Mouse (Mus musculus) thymus, adult 2 months (tissue): ENCODE data around the gene Csnk1e. TPM values are rescaled to one million over a fixed set of nuclear protein-coding genes. Genes with fewer than 3 reads are reported as not detected.

Experiments
- DNase-seq: peaks from one replicate; pipeline ENCODE4 v3.0.0; 2021
- H3K27ac ChIP-seq: fragments of 200-500 bp; 2 replicates; pipeline ENCODE4 v1.5.1; 2012; ENCODE audit warnings: low read length, control low read depth; ENCODE audit not compliant: control insufficient read depth, insufficient read depth
- H3K27me3 ChIP-seq: fragments of 200-500 bp; 2 replicates; pipeline ENCODE4 v1.6.1; 2012; ENCODE audit warnings: mild to moderate bottlenecking, low read length, moderate library complexity, mixed read lengths; ENCODE audit not compliant: control insufficient read depth, insufficient read depth
- H3K36me3 ChIP-seq: fragments of 200-500 bp; 2 replicates; pipeline ENCODE4 v1.6.1; 2012; ENCODE audit warnings: mild to moderate bottlenecking, low read length, moderate library complexity; ENCODE audit not compliant: control insufficient read depth, insufficient read depth
- H3K4me1 ChIP-seq: fragments of 200-500 bp; replicated peaks from 2 replicates; pipeline ENCODE4 v1.6.1; 2012; ENCODE audit warnings: low read length; ENCODE audit not compliant: control insufficient read depth, insufficient read depth
- H3K4me3 ChIP-seq: fragments of 200-500 bp; 2 replicates; pipeline ENCODE4 v1.5.1; 2012; ENCODE audit warnings: mild to moderate bottlenecking, low read length, control low read depth, moderate library complexity; ENCODE audit not compliant: control insufficient read depth, insufficient read depth
- CTCF ChIP-seq: fragments of 200-500 bp; IDR thresholded peaks from 2 replicates; pipeline ENCODE4 v1.5.1; 2012; ENCODE audit warnings: mild to moderate bottlenecking, control low read depth, low read length, moderate library complexity, borderline replicate concordance; ENCODE audit not compliant: control insufficient read depth, poor library complexity, insufficient read depth; ENCODE audit errors: extremely low read depth
- POLR2A ChIP-seq: fragments of 200-500 bp; IDR thresholded peaks from 2 replicates; pipeline ENCODE4 v1.6.1; 2012; ENCODE audit warnings: mild to moderate bottlenecking, low read length, control low read depth, moderate library complexity; ENCODE audit not compliant: control insufficient read depth, poor library complexity, insufficient read depth; ENCODE audit errors: extremely low read depth
- WGBS: fragments of 180-500 bp; shearing (Covaris S2); methylation state at CpG from one replicate; pipeline ENCODE4 v1.1.7; 2018; 5-methylcytosine and 5-hydroxymethylcytosine counted together
- polyA plus RNA-seq: library from polyadenylated mRNA; depleted of rRNA; stranded (reverse); fragments of >200 nt; gene quantifications from 2 replicates; pipeline ENCODE4 v1.2.3, GENCODE M21; 2012

Gene Csnk1e
- polyA plus RNA-seq, 1 experiment: 155 TPM

GRCm38 (mm10) chr15:79391447-79392093 is 63.8 kb downstream of the Csnk1e start:
- DNase-seq: no peak
- no peaks in the 10 kb centered on the region for H3K27me3 ChIP-seq
- H3K4me1 ChIP-seq: peaks cover 19% of the 10 kb centered on the region
- TF ChIP-seq POLR2A (no peak), CTCF (no peak)
- no peak overlapping the region for H3K4me3 ChIP-seq
- H3K27ac ChIP-seq: no peak overlapping the region
- H3K36me3 ChIP-seq: no peaks in the 10 kb centered on the region
- WGBS: 79% methylated on average over 7 of the region's 7 CpGs

- Histone ChIP-seq H3K4me1 (peaks cover 15% of the 10 kb centered on the region), H3K27me3 (no peaks in the 10 kb centered on the region), H3K27ac (no peak overlapping the region), H3K4me3 (no peak overlapping the region), H3K36me3 (no peaks in the 10 kb centered on the region)
- DNase-seq: no peak
- TF ChIP-seq CTCF (no peak), POLR2A (no peak)
- 93% methylated on average over 6 of the region's 6 CpGs for WGBS
These were observed 64.9 kb downstream of the Csnk1e start for GRCm38 (mm10) chr15:79390434-79390833.

- 92% methylated on average over 6 of the region's 6 CpGs for whole genome bisulfite sequencing
- DNase-seq: no peak
- H3K27me3 ChIP-seq: no peaks in the 10 kb centered on the region
- TF ChIP-seq CTCF (no peak), POLR2A (no peak)
- no peaks in the 10 kb centered on the region for H3K36me3 ChIP-seq
- no peak overlapping the region for H3K4me3 ChIP-seq
- H3K4me1 ChIP-seq: peaks cover 13% of the 10 kb centered on the region
- no peak overlapping the region for H3K27ac ChIP-seq
These were observed 67.2 kb downstream of the Csnk1e start for GRCm38 (mm10) chr15:79388171-79388570.

- Histone ChIP-seq H3K4me1 (peaks cover 13% of the 10 kb centered on the region), H3K36me3 (no peaks in the 10 kb centered on the region), H3K27ac (no peak overlapping the region), H3K4me3 (no peak overlapping the region), H3K27me3 (no peaks in the 10 kb centered on the region)
- DNase-seq: no peak
- TF ChIP-seq POLR2A (no peak), CTCF (no peak)
- 93% methylated on average over 7 of the region's 7 CpGs for WGBS
These were observed 67.8 kb downstream of the Csnk1e start for GRCm38 (mm10) chr15:79387611-79388010.

- H3K4me3 ChIP-seq: no peak overlapping the region
- DNase-seq: no peak
- no peak overlapping the region for H3K27ac ChIP-seq
- TF ChIP-seq POLR2A (no peak), CTCF (no peak)
- H3K36me3 ChIP-seq: no peaks in the 10 kb centered on the region
- H3K4me1 ChIP-seq: peaks cover 17% of the 10 kb centered on the region
- WGBS: 91% methylated on average over 6 of the region's 6 CpGs
- no peaks in the 10 kb centered on the region for H3K27me3 ChIP-seq
These were observed 68.3 kb downstream of the Csnk1e start for GRCm38 (mm10) chr15:79387081-79387480.

GRCm38 (mm10) chr15:79381644-79382043 is 73.7 kb downstream of the Csnk1e start:
- peaks cover 35% of the 10 kb centered on the region for H3K4me1 ChIP-seq
- peak overlapping the region; percentile 48 for H3K27ac ChIP-seq
- no peak overlapping the region for H3K4me3 ChIP-seq
- no peak for TF ChIP-seq POLR2A
- no peak for TF ChIP-seq CTCF
- H3K27me3 ChIP-seq: no peaks in the 10 kb centered on the region
- peaks cover 3% of the 10 kb centered on the region for H3K36me3 ChIP-seq
- DNase-seq: peak; percentile 66
- WGBS: 22% methylated on average over 9 of the region's 9 CpGs
